17 mouse cellular contexts compared by ENCODE assay signal in the genomic region with DNA sequence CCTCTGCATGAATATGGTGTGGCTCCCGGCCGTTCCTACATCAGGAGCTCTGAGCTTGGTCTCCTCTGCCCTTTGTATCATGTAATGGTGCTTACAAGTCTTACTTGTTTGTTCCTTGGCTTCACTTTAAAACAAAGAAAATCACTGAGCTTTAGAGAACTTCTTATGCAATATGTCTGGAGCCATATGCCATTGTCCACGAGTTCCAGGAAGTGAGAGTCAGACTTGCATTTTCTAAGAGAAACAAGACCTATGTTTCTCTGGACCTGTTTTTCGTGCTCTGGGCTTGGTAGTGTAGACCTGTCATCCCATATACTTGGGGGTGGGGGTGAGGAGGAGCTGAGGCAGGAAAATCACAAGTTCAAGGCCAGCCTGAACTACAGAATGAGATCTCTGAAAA.
DNase-seq lines count a peak whose midpoint lies in the region; ATAC-seq lines count a peak whose summit lies in the region.
"Had no signal": no experiment of that assay in that cellular context is flagged by ENCODE, and none has a peak within 500 bp of the region (broad histone marks: within the 10 kb centered on the region; RNA-seq: fewer than 3 reads in every experiment).

No protein-coding gene starts in this region.

- H3K27me3 ChIP-seq in hindbrain, embryonic 14.5 days (ENCODE audit: control insufficient read depth, insufficient read depth, low read length) = no peaks in the 10 kb centered on the region
- H3K27me3 ChIP-seq in hindbrain, embryonic 11.5 days (ENCODE audit: control insufficient read depth, insufficient read depth, low read length) = no peaks in the 10 kb centered on the region
- H3K27me3 ChIP-seq: forebrain, embryonic 12.5 days; hindbrain, embryonic 12.5 days; limb, embryonic 15.5 days; neural tube, embryonic 15.5 days had no signal

- 0 out of 2 replicates have a peak, but pooled peaks cover 4% of the 10 kb centered on the region for H3K9me3 ChIP-seq in hindbrain, embryonic 14.5 days (ENCODE audit: control insufficient read depth, low read length)
- no peaks in the 10 kb centered on the region for H3K9me3 ChIP-seq in hindbrain, embryonic 11.5 days (ENCODE audit: control insufficient read depth, low read length)
- H3K9me3 ChIP-seq: forebrain, embryonic 12.5 days; hindbrain, embryonic 12.5 days; limb, embryonic 15.5 days; neural tube, embryonic 15.5 days had no signal

- ATAC-seq in hindbrain, embryonic 14.5 days (ENCODE audit: low FRiP score) = no peak
- no peak for ATAC-seq in hindbrain, embryonic 11.5 days (ENCODE audit: low FRiP score)
- ATAC-seq: liver, postnatal 0 days had no signal

- no peak overlapping the region for H3K9ac ChIP-seq in hindbrain, embryonic 14.5 days
- H3K9ac ChIP-seq in hindbrain, embryonic 11.5 days (ENCODE audit: low read depth, low read length) = no peak overlapping the region
- H3K9ac ChIP-seq: forebrain, embryonic 12.5 days; hindbrain, embryonic 12.5 days; limb, embryonic 15.5 days; liver, postnatal 0 days; neural tube, embryonic 15.5 days had no signal

- H3K4me2 ChIP-seq in hindbrain, embryonic 14.5 days (replicated peaks) = no peak overlapping the region
- H3K4me2 ChIP-seq in hindbrain, embryonic 11.5 days (replicated peaks; ENCODE audit: low read depth, low read length) = no peak overlapping the region
- H3K4me2 ChIP-seq: forebrain, embryonic 12.5 days; hindbrain, embryonic 12.5 days; limb, embryonic 15.5 days; neural tube, embryonic 15.5 days had no signal

- 0 out of 2 replicates have a peak overlapping the region, but pooled peaks have one; percentile 17 for H3K27ac ChIP-seq in hindbrain, embryonic 14.5 days
- no peak overlapping the region for H3K27ac ChIP-seq in hindbrain, embryonic 11.5 days (ENCODE audit: low read depth, low read length)
- H3K27ac ChIP-seq: forebrain, embryonic 12.5 days; hindbrain, embryonic 12.5 days; limb, embryonic 15.5 days had no signal

- peak; percentile 27 for DNase-seq in heart, adult 11 months
- DNase-seq in heart, adult 9 months (ENCODE audit: low spot score in 2 of 2) = no peak
- no peak for DNase-seq in hindbrain, embryonic 14.5 days (ENCODE audit: low spot score)
- DNase-seq in hindbrain, embryonic 11.5 days (ENCODE audit: low spot score) = no peak
- peak; percentile 24 for DNase-seq in testis, postnatal 10 days (ENCODE audit: low spot score)
- no peak for DNase-seq in testis, postnatal 14 days (ENCODE audit: low spot score)
- no peak for DNase-seq in kidney, adult 11 months
- DNase-seq: adrenal gland, postnatal 36 days; cerebellum, postnatal 36 days; heart, adult 18-20 months; liver, postnatal 0 days; spleen, adult 18-20 months; thymus, postnatal 14 days had no signal

- no peak overlapping the region for H3K4me3 ChIP-seq in hindbrain, embryonic 14.5 days (replicated peaks; ENCODE audit: low read length)
- no peak overlapping the region for H3K4me3 ChIP-seq in hindbrain, embryonic 11.5 days (ENCODE audit: low read depth, low read length)
- H3K4me3 ChIP-seq: forebrain, embryonic 12.5 days; hindbrain, embryonic 12.5 days; limb, embryonic 15.5 days; neural tube, embryonic 15.5 days had no signal

- peaks cover 11% of the 10 kb centered on the region; the same call in 1 of the 2 replicates for H3K4me1 ChIP-seq in hindbrain, embryonic 14.5 days (replicated peaks; ENCODE audit: control insufficient read depth, insufficient read depth, low read length)
- H3K4me1 ChIP-seq in hindbrain, embryonic 11.5 days (replicated peaks; ENCODE audit: control insufficient read depth, insufficient read depth, low read length) = no peaks in the 10 kb centered on the region

- 69% methylated on average over 4 of the region's 4 CpGs for WGBS in hindbrain, embryonic 14.5 days
- 83% methylated on average over 4 of the region's 4 CpGs for WGBS in hindbrain, embryonic 11.5 days

- no peaks in the 10 kb centered on the region for H3K36me3 ChIP-seq in hindbrain, embryonic 14.5 days (replicated peaks; ENCODE audit: control insufficient read depth, insufficient read depth)
- no peaks in the 10 kb centered on the region for H3K36me3 ChIP-seq in hindbrain, embryonic 11.5 days (ENCODE audit: control insufficient read depth, insufficient read depth, low read length)
- H3K36me3 ChIP-seq: forebrain, embryonic 12.5 days; hindbrain, embryonic 12.5 days; limb, embryonic 15.5 days; neural tube, embryonic 15.5 days had no signal

Comparison
In these comparisons a context has a peak if more than half of its experiments do, and no peak if none do; other contexts are left out.
1. DNase-seq: peak in heart, adult 11 months (single experiment) and testis, postnatal 10 days (single experiment); none in heart, adult 9 months (0 of 2), hindbrain, embryonic 14.5 days (single experiment), hindbrain, embryonic 11.5 days (single experiment), testis, postnatal 14 days (single experiment) and kidney, adult 11 months (single experiment).